ENCODE assay signal across 10 mouse cellular contexts in genomic region chr7:98329651-98330374, GRCm38 (mm10). TPM values are rescaled to one million over a fixed set of nuclear protein-coding genes. Genes with fewer than 3 reads are reported as not detected.
DNase-seq lines count a peak whose midpoint lies in the region; ATAC-seq and TF ChIP-seq lines count a peak whose summit lies in the region.
"Had no signal": no experiment of that assay in that cellular context is flagged by ENCODE, and none has a peak within 500 bp of the region (broad histone marks: within the 10 kb centered on the region; RNA-seq: fewer than 3 reads in every experiment).

No protein-coding gene starts in this region.

- H3K36me3 ChIP-seq in heart, embryonic 10.5 days: no peaks in the 10 kb centered on the region
- no peaks in the 10 kb centered on the region for H3K36me3 ChIP-seq in midbrain, embryonic 11.5 days (ENCODE audit: control insufficient read depth, insufficient read depth, low read length)
- H3K36me3 ChIP-seq in midbrain, embryonic 15.5 days (replicated peaks): no peaks in the 10 kb centered on the region
- H3K36me3 ChIP-seq in liver, embryonic 16.5 days (ENCODE audit: control insufficient read depth, insufficient read depth): no peaks in the 10 kb centered on the region
- no peaks in the 10 kb centered on the region for H3K36me3 ChIP-seq in stomach, embryonic 16.5 days (ENCODE audit: control insufficient read depth, insufficient read depth, low read length)
- H3K36me3 ChIP-seq: limb, embryonic 15.5 days had no signal

- H3K9ac ChIP-seq in midbrain, embryonic 11.5 days (ENCODE audit: low read length): no peak overlapping the region
- no peak overlapping the region for H3K9ac ChIP-seq in midbrain, embryonic 15.5 days
- H3K9ac ChIP-seq in liver, embryonic 16.5 days (ENCODE audit: low read depth, low read length): peak overlapping the region; percentile 44
- H3K9ac ChIP-seq in stomach, embryonic 16.5 days (ENCODE audit: low read length): no peak overlapping the region
- H3K9ac ChIP-seq: limb, embryonic 15.5 days had no signal

- H3K9me3 ChIP-seq in heart, embryonic 10.5 days: no peaks in the 10 kb centered on the region
- H3K9me3 ChIP-seq in midbrain, embryonic 11.5 days (ENCODE audit: control insufficient read depth, low read length): no peaks in the 10 kb centered on the region
- no peaks in the 10 kb centered on the region for H3K9me3 ChIP-seq in midbrain, embryonic 15.5 days
- H3K9me3 ChIP-seq in liver, embryonic 16.5 days (replicated peaks; ENCODE audit: control insufficient read depth, low read length): no peaks in the 10 kb centered on the region
- H3K9me3 ChIP-seq in stomach, embryonic 16.5 days (replicated peaks; ENCODE audit: control insufficient read depth, low read length): no peaks in the 10 kb centered on the region
- H3K9me3 ChIP-seq: limb, embryonic 15.5 days had no signal

- peaks cover 35% of the 10 kb centered on the region for H3K4me1 ChIP-seq in heart, embryonic 10.5 days
- no peaks in the 10 kb centered on the region for H3K4me1 ChIP-seq in midbrain, embryonic 11.5 days (ENCODE audit: control insufficient read depth, insufficient read depth, low read length)
- no peaks in the 10 kb centered on the region for H3K4me1 ChIP-seq in midbrain, embryonic 15.5 days
- H3K4me1 ChIP-seq in liver, embryonic 16.5 days (ENCODE audit: control insufficient read depth, low read depth, low read length): peaks cover 29% of the 10 kb centered on the region
- H3K4me1 ChIP-seq in stomach, embryonic 16.5 days (ENCODE audit: control insufficient read depth, insufficient read depth, low read length): peaks cover 29% of the 10 kb centered on the region

- peak; percentile 91 for DNase-seq in heart, embryonic 10.5 days (ENCODE audit: low spot score)
- DNase-seq in heart, adult 18-20 months: no peak
- DNase-seq in midbrain, embryonic 11.5 days (ENCODE audit: low spot score, missing footprints): peak; percentile 2
- DNase-seq in layer of hippocampus, adult 2 months (ENCODE audit: low spot score in 2 of 2): no peak
- DNase-seq in testis, postnatal 10 days (ENCODE audit: low spot score): no peak

- no peak overlapping the region for H3K4me2 ChIP-seq in midbrain, embryonic 11.5 days
- no peak overlapping the region for H3K4me2 ChIP-seq in midbrain, embryonic 15.5 days
- peak overlapping the region; percentile 39 for H3K4me2 ChIP-seq in liver, embryonic 16.5 days (ENCODE audit: low read depth, low read length)
- no peak overlapping the region for H3K4me2 ChIP-seq in stomach, embryonic 16.5 days (ENCODE audit: low read depth, low read length)
- H3K4me2 ChIP-seq: limb, embryonic 15.5 days had no signal

- no peak overlapping the region for H3K4me3 ChIP-seq in heart, embryonic 10.5 days
- H3K4me3 ChIP-seq in midbrain, embryonic 11.5 days (ENCODE audit: low read depth, low read length): no peak overlapping the region
- no peak overlapping the region for H3K4me3 ChIP-seq in midbrain, embryonic 15.5 days
- 0 out of 2 replicates have a peak overlapping the region, but pooled peaks have one; percentile 5 for H3K4me3 ChIP-seq in liver, embryonic 16.5 days (ENCODE audit: low read depth, low read length)
- H3K4me3 ChIP-seq in stomach, embryonic 16.5 days (replicated peaks; ENCODE audit: low read length): no peak overlapping the region
- no peak overlapping the region for H3K4me3 ChIP-seq in layer of hippocampus, adult 2 months
- H3K4me3 ChIP-seq: limb, embryonic 15.5 days had no signal

- 74% methylated on average over 7 of the region's 7 CpGs for WGBS in heart, embryonic 10.5 days
- 83% methylated on average over 7 of the region's 7 CpGs for WGBS in midbrain, embryonic 11.5 days
- 84% methylated on average over 7 of the region's 7 CpGs for WGBS in midbrain, embryonic 15.5 days
- 39% methylated on average over 7 of the region's 7 CpGs for WGBS in liver, embryonic 16.5 days (ENCODE audit: insufficient replicate concordance)
- WGBS in stomach, embryonic 16.5 days: 52% methylated on average over 7 of the region's 7 CpGs

- H3K27me3 ChIP-seq in heart, embryonic 10.5 days (ENCODE audit: insufficient read depth, poor library complexity, severe bottlenecking): no peaks in the 10 kb centered on the region
- no peaks in the 10 kb centered on the region for H3K27me3 ChIP-seq in midbrain, embryonic 11.5 days (ENCODE audit: control insufficient read depth, insufficient read depth, low read length)
- no peaks in the 10 kb centered on the region for H3K27me3 ChIP-seq in midbrain, embryonic 15.5 days (replicated peaks)
- no peaks in the 10 kb centered on the region for H3K27me3 ChIP-seq in liver, embryonic 16.5 days (ENCODE audit: control insufficient read depth, insufficient read depth, low read depth, low read length)
- H3K27me3 ChIP-seq in stomach, embryonic 16.5 days (ENCODE audit: control insufficient read depth, insufficient read depth, low read length): no peaks in the 10 kb centered on the region
- H3K27me3 ChIP-seq: limb, embryonic 15.5 days had no signal

- no peak for ATAC-seq in midbrain, embryonic 11.5 days (ENCODE audit: low FRiP score)
- no peak for ATAC-seq in midbrain, embryonic 15.5 days (replicated peaks)
- ATAC-seq in liver, embryonic 16.5 days (ENCODE audit: low read depth): peak; percentile 99
- 0 out of 2 replicates have a peak, but pooled peaks have one; percentile 67 for ATAC-seq in stomach, embryonic 16.5 days (ENCODE audit: insufficient read depth, low FRiP score)
- ATAC-seq: hindbrain, embryonic 16.5 days had no signal

- TF ChIP-seq CTCF in layer of hippocampus, adult 2 months (conservative IDR thresholded peaks at IDR 0.05): no peak

- H3K27ac ChIP-seq in heart, embryonic 10.5 days: peak overlapping the region; percentile 82
- H3K27ac ChIP-seq in midbrain, embryonic 11.5 days (ENCODE audit: low read depth, low read length): no peak overlapping the region
- no peak overlapping the region for H3K27ac ChIP-seq in midbrain, embryonic 15.5 days
- peak overlapping the region; percentile 89 for H3K27ac ChIP-seq in liver, embryonic 16.5 days (ENCODE audit: low read length)
- no peak overlapping the region for H3K27ac ChIP-seq in stomach, embryonic 16.5 days (ENCODE audit: low read length)
- H3K27ac ChIP-seq in layer of hippocampus, adult 2 months: no peak overlapping the region
- H3K27ac ChIP-seq: limb, embryonic 15.5 days had no signal

RNA-seq across cellular contexts. Expression of gene Acer3, which starts 8.8 kb away (rescaled TPM):
- 25.7 and 32.7 TPM in 2 replicates for polyA plus RNA-seq in heart, embryonic 10.5 days (2016; fragmentation: Nextera tagmentation; extraction: Ambion mirVana)
- 10 to 100 TPM; 10.1 to 11.7 TPM for total RNA-seq in heart, adult 18-20 months (2021)
- 15.8 and 16.6 TPM in 2 replicates for polyA plus RNA-seq in midbrain, embryonic 11.5 days (2014; fragmentation: Nextera tagmentation; extraction: Ambion mirVana)
- polyA plus RNA-seq in midbrain, embryonic 15.5 days (2015; fragmentation: Nextera tagmentation; extraction: Ambion mirVana): 18.3 and 18.8 TPM in 2 replicates
- polyA plus RNA-seq in liver, embryonic 16.5 days (2015; fragmentation: Nextera tagmentation; extraction: Ambion mirVana): 22.6 and 23.2 TPM in 2 replicates
- polyA plus RNA-seq in stomach, embryonic 16.5 days (2015; fragmentation: Nextera tagmentation; extraction: Ambion mirVana): 28.8 and 34.4 TPM in 2 replicates
- 10 to 100 TPM; 24.4 to 26.6 TPM for total RNA-seq in layer of hippocampus, adult 2 months (2021)

RNA-seq across cellular contexts. Expression of gene Tsku, which starts 31.3 kb away (rescaled TPM):
- polyA plus RNA-seq in heart, embryonic 10.5 days (2016; fragmentation: Nextera tagmentation; extraction: Ambion mirVana): 5.6 and 5.7 TPM in 2 replicates
- 1 to 10 TPM; 2.3 TPM for total RNA-seq in heart, adult 18-20 months (2021)
- polyA plus RNA-seq in midbrain, embryonic 11.5 days (2014; fragmentation: Nextera tagmentation; extraction: Ambion mirVana): 7.3 and 7.7 TPM in 2 replicates
- 8.5 and 8.9 TPM in 2 replicates for polyA plus RNA-seq in midbrain, embryonic 15.5 days (2015; fragmentation: Nextera tagmentation; extraction: Ambion mirVana)
- polyA plus RNA-seq in liver, embryonic 16.5 days (2015; fragmentation: Nextera tagmentation; extraction: Ambion mirVana): 1.9 and 2.4 TPM in 2 replicates
- polyA plus RNA-seq in stomach, embryonic 16.5 days (2015; fragmentation: Nextera tagmentation; extraction: Ambion mirVana): 9.9 and 11.5 TPM in 2 replicates
- total RNA-seq in layer of hippocampus, adult 2 months (2021): 1 to 10 TPM; 1.7 to 2.0 TPM

Comparison
In these comparisons a context has a peak if more than half of its experiments do, and no peak if none do; other contexts are left out.
1. DNase-seq: peak in heart, embryonic 10.5 days (single experiment) and midbrain, embryonic 11.5 days (single experiment); none in heart, adult 18-20 months (0 of 2), layer of hippocampus, adult 2 months (0 of 2) and testis, postnatal 10 days (single experiment).
2. H3K27ac ChIP-seq: peak in heart, embryonic 10.5 days (single experiment) and liver, embryonic 16.5 days (single experiment); none in midbrain, embryonic 11.5 days (single experiment), midbrain, embryonic 15.5 days (single experiment), stomach, embryonic 16.5 days (single experiment) and layer of hippocampus, adult 2 months (single experiment).
3. ATAC-seq: peak in liver, embryonic 16.5 days (single experiment) and stomach, embryonic 16.5 days (single experiment); none in midbrain, embryonic 11.5 days (single experiment) and midbrain, embryonic 15.5 days (single experiment).